Mouse (Mus musculus) urinary bladder, postnatal 10 days (tissue): ENCODE measurements around the gene Tcf20.

ENCODE experiments used
- DNase-seq: peaks from one replicate; pipeline ENCODE4 v3.0.0; 2022; ENCODE audit warnings: low spot score

Tcf20 gene

GRCm38 (mm10) chr15:82958253-82958701, 29.4 kb downstream of the Tcf20 start:
- DNase-seq, result no peak

- DNase-seq, result no peak
Measured at GRCm38 (mm10) chr15:82956721-82957120, 31.0 kb downstream of the Tcf20 start.

- no peak for DNase-seq
Measured at GRCm38 (mm10) chr15:82956310-82956709, 31.4 kb downstream of the Tcf20 start.

GRCm38 (mm10) chr15:82955286-82955685, 32.4 kb downstream of the Tcf20 start:
- DNase-seq, result no peak

- no peak for DNase-seq
Measured at GRCm38 (mm10) chr15:82954034-82954433, 33.6 kb downstream of the Tcf20 start.

GRCm38 (mm10) chr15:82953096-82953495, 34.6 kb downstream of the Tcf20 start:
- no peak for DNase-seq

GRCm38 (mm10) chr15:82952292-82952705, 35.4 kb downstream of the Tcf20 start:
- no peak for DNase-seq

- DNase-seq, result no peak
Measured at GRCm38 (mm10) chr15:82950246-82950645, 37.4 kb downstream of the Tcf20 start.

- DNase-seq, result no peak
Measured at GRCm38 (mm10) chr15:82947431-82947830, 40.2 kb downstream of the Tcf20 start.

- no peak for DNase-seq
Measured at GRCm38 (mm10) chr15:82944479-82945195, 43.0 kb downstream of the Tcf20 start.

GRCm38 (mm10) chr15:82941733-82942132, 45.9 kb downstream of the Tcf20 start:
- no peak for DNase-seq

GRCm38 (mm10) chr15:82940494-82941214, 47.0 kb downstream of the Tcf20 start:
- DNase-seq, result no peak

GRCm38 (mm10) chr15:82938155-82938569, 49.5 kb downstream of the Tcf20 start:
- no peak for DNase-seq

- DNase-seq, result no peak
Measured at GRCm38 (mm10) chr15:82937428-82937992, 50.2 kb downstream of the Tcf20 start.

GRCm38 (mm10) chr15:82934971-82935370, 52.7 kb downstream of the Tcf20 start:
- DNase-seq, result no peak

- DNase-seq, result no peak
Measured at GRCm38 (mm10) chr15:82932936-82933650, 54.6 kb downstream of the Tcf20 start.

- DNase-seq, result no peak
Measured at GRCm38 (mm10) chr15:82931436-82931835, 56.2 kb downstream of the Tcf20 start.

GRCm38 (mm10) chr15:82929595-82929994, 58.1 kb downstream of the Tcf20 start:
- DNase-seq, result no peak

GRCm38 (mm10) chr15:82928844-82929243, 58.8 kb downstream of the Tcf20 start:
- DNase-seq, result no peak

- DNase-seq, result no peak
Measured at GRCm38 (mm10) chr15:82928023-82928422, 59.6 kb downstream of the Tcf20 start.

GRCm38 (mm10) chr15:82927057-82927456, 60.6 kb downstream of the Tcf20 start:
- no peak for DNase-seq

GRCm38 (mm10) chr15:82924679-82925425, 62.8 kb downstream of the Tcf20 start:
- no peak for DNase-seq
